Mouse (Mus musculus): ENCODE measurements around the gene Naaa. TPM values are rescaled to one million over a fixed set of nuclear protein-coding genes. Genes with fewer than 3 reads are reported as not detected.

Gene Naaa
- 8.3 and 10.1 TPM in 2 replicates for polyA plus RNA-seq (2015; fragmentation: Nextera tagmentation; extraction: Ambion mirVana)

DNA sequence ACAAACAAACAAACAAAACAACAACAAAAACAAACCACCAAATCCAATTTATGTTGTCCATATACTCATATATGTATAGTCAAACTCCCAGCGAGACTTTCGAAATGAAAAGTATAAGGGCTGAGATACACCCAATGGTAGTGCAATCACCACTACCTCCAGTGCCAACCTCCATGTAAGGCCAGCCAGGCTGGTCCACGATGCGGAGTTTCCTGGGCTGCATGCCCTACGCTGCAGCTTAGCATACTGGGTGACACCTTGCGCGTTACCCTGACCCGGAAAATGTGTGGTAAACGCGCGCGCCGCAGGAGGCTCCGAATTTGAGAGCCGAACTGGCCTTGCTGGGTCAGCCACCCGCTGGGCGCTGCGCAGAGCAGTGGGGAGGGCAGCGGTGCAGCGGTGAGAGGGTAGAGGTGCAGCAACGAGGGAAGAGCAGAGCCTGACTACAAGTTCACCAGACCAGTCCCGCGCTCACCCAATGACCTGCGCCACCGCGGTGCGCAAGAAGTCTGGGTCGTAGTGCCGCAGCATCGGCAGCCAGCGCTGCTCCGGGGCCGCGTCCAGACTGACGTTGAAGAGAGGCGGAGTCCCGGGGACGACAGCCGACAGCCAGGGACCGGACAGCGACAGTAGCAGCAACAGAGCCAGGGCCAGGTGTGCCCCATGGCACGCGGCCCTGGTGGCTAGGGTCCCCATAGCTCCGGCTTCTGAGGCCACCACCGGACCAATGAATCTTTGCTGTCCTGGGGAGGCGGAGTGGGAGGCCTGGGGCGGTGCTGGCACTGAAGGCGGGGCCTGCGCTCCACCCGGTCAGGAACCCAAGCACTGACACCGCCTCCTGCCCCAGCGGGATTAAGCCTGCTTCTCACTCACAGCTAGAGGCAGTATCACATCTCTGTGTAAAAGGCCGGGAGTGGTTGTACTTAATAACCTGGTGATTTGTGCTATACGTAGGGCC lies at the start of gene Naaa:
TSS of gene Naaa (minus strand) at position 734 of the 958 bp plus-strand sequence.

DNA sequence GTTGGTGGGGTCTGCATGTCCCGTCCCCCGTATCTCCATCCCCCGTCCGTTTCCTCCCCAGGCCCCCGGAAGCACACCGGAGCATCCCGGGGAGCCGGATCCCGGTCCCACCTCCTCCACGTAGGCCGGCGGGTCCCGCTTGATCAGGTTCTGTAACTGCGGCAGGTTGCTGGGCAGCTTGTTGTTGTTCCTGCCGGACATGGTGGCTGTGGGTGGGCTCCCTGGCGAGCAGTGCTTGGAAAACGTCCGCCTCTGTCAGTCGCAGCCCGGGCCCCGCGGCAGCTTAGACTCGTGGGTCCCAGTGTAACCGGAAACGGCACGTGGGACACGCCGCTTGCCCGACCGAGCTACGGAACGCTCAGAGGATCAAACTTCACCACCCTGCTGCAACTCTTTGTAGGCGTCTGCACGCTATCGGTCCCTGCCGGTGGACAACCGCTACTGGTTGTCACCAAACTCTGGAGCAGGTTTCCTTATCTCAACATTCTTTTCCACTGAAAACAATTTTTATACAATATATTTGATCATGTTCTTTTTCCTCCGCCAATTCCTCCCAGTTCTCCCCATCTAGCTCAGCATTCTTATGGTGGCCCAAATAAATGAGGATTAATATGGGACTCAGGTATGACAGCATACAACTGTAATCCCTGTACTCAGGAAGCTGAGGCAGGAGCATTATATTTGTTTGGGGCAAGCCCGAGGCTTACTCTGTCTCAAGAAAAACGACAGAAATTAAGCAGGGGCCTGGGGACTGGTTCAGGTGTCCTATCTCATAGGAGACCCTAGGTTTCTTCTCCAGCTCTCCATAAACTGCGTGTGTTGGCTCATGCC lies 31.9 kb upstream of the Naaa start, which contains the start of gene Sdad1:
TSS of gene Sdad1 (minus strand) at position 799 of the 831 bp plus-strand sequence.

DNA sequence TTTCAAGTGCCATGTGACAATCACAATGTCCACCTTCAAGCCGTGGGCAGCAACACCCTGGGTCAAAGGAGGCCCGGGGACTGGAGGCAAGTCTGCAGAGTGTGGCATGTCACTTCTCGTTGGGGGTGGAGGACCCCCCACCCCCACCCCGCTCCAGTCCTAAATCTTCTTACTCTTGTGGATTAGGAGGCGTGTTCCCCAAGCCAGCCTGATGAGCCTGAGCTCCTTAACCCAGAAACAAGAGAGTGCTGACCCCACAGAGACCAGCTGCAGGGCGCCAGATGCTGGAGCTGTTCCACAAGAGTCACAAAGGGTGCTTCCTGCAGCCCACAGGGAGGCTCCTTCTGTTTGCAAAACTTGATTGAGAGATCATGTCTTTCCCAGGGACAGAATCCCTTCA lies 21.8 kb downstream of the Naaa start, which contains the start of gene Ppef2:
TSS of gene Ppef2 (minus strand) at position 61 of the 400 bp plus-strand sequence.

DNA sequence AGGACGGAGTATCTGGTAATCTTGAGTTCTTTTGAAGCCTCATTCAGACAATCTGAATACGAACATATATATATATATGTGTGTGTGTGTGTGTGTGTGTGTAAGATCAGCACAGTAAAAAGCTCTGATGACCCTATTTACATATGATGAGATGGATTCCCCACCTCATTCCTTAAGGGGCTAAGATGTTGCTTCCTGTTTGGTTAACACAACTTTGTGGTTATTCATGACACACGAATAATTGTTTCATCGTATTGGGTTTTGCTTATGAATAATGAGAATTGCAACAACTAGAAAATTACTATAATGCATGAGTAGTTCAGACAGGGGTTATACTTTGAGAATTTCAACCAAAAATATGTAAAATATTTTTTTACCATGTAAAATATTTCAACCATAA lies 62.7 kb downstream of the Naaa start, which contains the start of gene U90926:
TSS of gene U90926 (minus strand) at position 101 of the 400 bp plus-strand sequence.

Other genes with a start within 250 kb of the Naaa start
- gene Cdkl2, start 234.3 kb downstream of the Naaa start, polyA plus RNA-seq (2015; fragmentation: Nextera tagmentation; extraction: Ambion mirVana): 4.1 and 5.8 TPM in 2 replicates
- 141 and 156 TPM in 2 replicates for gene G3bp2, start 194.5 kb downstream of the Naaa start, polyA plus RNA-seq (2015; fragmentation: Nextera tagmentation; extraction: Ambion mirVana)
- gene Uso1, start 140.2 kb downstream of the Naaa start, polyA plus RNA-seq (2015; fragmentation: Nextera tagmentation; extraction: Ambion mirVana): 31.2 and 37.4 TPM in 2 replicates
- not detected in 2 replicates for gene U90926, start 62.8 kb downstream of the Naaa start, polyA plus RNA-seq (2015; fragmentation: Nextera tagmentation; extraction: Ambion mirVana)
- not detected in 2 replicates for gene Ppef2, start 21.9 kb downstream of the Naaa start, polyA plus RNA-seq (2015; fragmentation: Nextera tagmentation; extraction: Ambion mirVana)
- gene Sdad1, start 32.3 kb upstream of the Naaa start, polyA plus RNA-seq (2015; fragmentation: Nextera tagmentation; extraction: Ambion mirVana): 21.9 and 22.3 TPM in 2 replicates
- gene Cxcl9, start 49.9 kb upstream of the Naaa start, polyA plus RNA-seq (2015; fragmentation: Nextera tagmentation; extraction: Ambion mirVana): 0.04 TPM in 1 of 2 replicates, not detected in the other
- 188 and 200 TPM in 2 replicates for gene Art3, start 53.7 kb upstream of the Naaa start, polyA plus RNA-seq (2015; fragmentation: Nextera tagmentation; extraction: Ambion mirVana)
- gene Cxcl10, start 70.7 kb upstream of the Naaa start, polyA plus RNA-seq (2015; fragmentation: Nextera tagmentation; extraction: Ambion mirVana): 0.15 and 0.58 TPM in 2 replicates
- 26.4 and 28.1 TPM in 2 replicates for gene Nup54, start 157.0 kb upstream of the Naaa start, polyA plus RNA-seq (2015; fragmentation: Nextera tagmentation; extraction: Ambion mirVana)
- gene Scarb2, start 228.7 kb upstream of the Naaa start, polyA plus RNA-seq (2015; fragmentation: Nextera tagmentation; extraction: Ambion mirVana): 21.2 and 23.4 TPM in 2 replicates

Data from urinary bladder, postnatal 0 days (tissue).